Mouse (Mus musculus): ENCODE measurements at regions not wholly inside any gene's neighbourhood (a gene's known extent, or its start where the extent isn't known, plus 50 kb on each side); places are given as distances from the start of the nearest gene placed in this dataset.

DNA sequence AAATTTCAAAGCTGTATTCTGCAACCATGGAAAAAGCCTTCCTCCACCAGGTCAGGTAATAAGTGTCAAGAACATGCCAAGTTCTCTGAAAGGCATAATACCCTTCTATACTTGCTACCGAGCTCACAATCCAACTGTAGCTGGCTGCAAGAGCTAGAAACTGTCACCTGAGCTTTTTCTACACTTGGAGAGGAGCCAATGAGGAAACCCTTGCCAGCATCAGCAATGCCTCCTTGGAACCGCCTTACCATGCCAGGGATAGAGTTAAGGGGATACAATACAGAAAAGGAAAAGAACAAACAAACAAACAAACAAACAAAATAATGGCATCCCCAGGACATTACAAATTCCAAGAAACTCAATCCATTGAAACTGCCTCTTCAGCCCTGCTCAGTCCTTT lies 62.5 kb upstream of the Ccn2 start:
- H3K27me3 ChIP-seq (ENCODE audit: control insufficient read depth, insufficient read depth, low read length, poor library complexity, severe bottlenecking): no peaks in the 10 kb centered on the region
- H3K9ac ChIP-seq (ENCODE audit: low read depth, poor library complexity, severe bottlenecking): no peak overlapping the region
- H3K36me3 ChIP-seq (ENCODE audit: control insufficient read depth, insufficient read depth, low read length, poor library complexity, severe bottlenecking): no peaks in the 10 kb centered on the region
- H3K4me3 ChIP-seq (ENCODE audit: low read depth, low read length): no peak overlapping the region
- TF ChIP-seq CTCF (IDR thresholded peaks at IDR 0.05; ENCODE audit: low read depth, low read length): no peak
- no peak for TF ChIP-seq EP300 (IDR thresholded peaks at IDR 0.05; ENCODE audit: insufficient read depth, low read depth, low read length)
- H3K9me3 ChIP-seq (replicated peaks; ENCODE audit: control insufficient read depth, insufficient read depth, low read length, poor library complexity, severe bottlenecking): no peaks in the 10 kb centered on the region
- H3K27ac ChIP-seq (ENCODE audit: insufficient read depth, low read length): no peak overlapping the region
- H3K4me1 ChIP-seq (ENCODE audit: control insufficient read depth, insufficient read depth, low read length): no peaks in the 10 kb centered on the region

GRCm38 (mm10) chr10:24534901-24535300 lies 60.3 kb upstream of the Ccn2 start:
- Histone ChIP-seq H3K4me3 (ENCODE audit: low read depth, low read length) (peak overlapping the region; percentile 32), H3K27me3 (ENCODE audit: control insufficient read depth, insufficient read depth, low read length, poor library complexity, severe bottlenecking) (no peaks in the 10 kb centered on the region), H3K36me3 (ENCODE audit: control insufficient read depth, insufficient read depth, low read length, poor library complexity, severe bottlenecking) (no peaks in the 10 kb centered on the region), H3K9me3 (replicated peaks; ENCODE audit: control insufficient read depth, insufficient read depth, low read length, poor library complexity, severe bottlenecking) (no peaks in the 10 kb centered on the region), H3K27ac (ENCODE audit: insufficient read depth, low read length) (no peak overlapping the region), H3K4me1 (ENCODE audit: control insufficient read depth, insufficient read depth, low read length) (no peaks in the 10 kb centered on the region), H3K9ac (ENCODE audit: low read depth, poor library complexity, severe bottlenecking) (peak overlapping the region; percentile 48)
- no peak for TF ChIP-seq POLR2A (IDR thresholded peaks at IDR 0.05; ENCODE audit: insufficient read depth, low read length)
- TF ChIP-seq CTCF (IDR thresholded peaks at IDR 0.05; ENCODE audit: low read depth, low read length): no peak
- TF ChIP-seq EP300 (IDR thresholded peaks at IDR 0.05; ENCODE audit: insufficient read depth, low read depth, low read length): no peak

DNA sequence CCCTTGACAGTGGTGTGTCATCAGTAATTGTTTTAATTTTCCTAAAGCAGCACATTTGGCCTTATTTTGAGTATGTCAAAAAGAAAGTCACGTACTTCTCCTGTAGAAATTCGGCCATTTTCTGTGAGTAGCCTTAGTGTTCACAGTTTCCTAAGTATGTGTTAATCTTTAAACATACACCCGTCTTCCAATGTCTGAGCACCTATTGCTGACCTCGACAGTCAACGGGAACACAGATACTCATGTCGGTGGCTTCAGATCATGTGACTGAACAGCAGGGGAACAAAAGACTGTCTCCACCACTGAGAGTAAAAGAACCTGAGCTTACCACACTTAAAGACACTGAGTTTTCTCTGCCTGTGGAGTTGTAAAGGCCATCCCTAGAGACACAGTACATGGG lies 59.8 kb upstream of the Ccn2 start:
- H3K4me1 ChIP-seq (ENCODE audit: control insufficient read depth, insufficient read depth, low read length): no peaks in the 10 kb centered on the region
- H3K27ac ChIP-seq (ENCODE audit: insufficient read depth, low read length): no peak overlapping the region
- H3K27me3 ChIP-seq (ENCODE audit: control insufficient read depth, insufficient read depth, low read length, poor library complexity, severe bottlenecking): no peaks in the 10 kb centered on the region
- peak overlapping the region; percentile 16; the same call in 1 of the 2 replicates for H3K4me3 ChIP-seq (ENCODE audit: low read depth, low read length)
- H3K9me3 ChIP-seq (replicated peaks; ENCODE audit: control insufficient read depth, insufficient read depth, low read length, poor library complexity, severe bottlenecking): no peaks in the 10 kb centered on the region
- no peaks in the 10 kb centered on the region for H3K36me3 ChIP-seq (ENCODE audit: control insufficient read depth, insufficient read depth, low read length, poor library complexity, severe bottlenecking)
- TF ChIP-seq CTCF (IDR thresholded peaks at IDR 0.05; ENCODE audit: low read depth, low read length) (no peak), EP300 (IDR thresholded peaks at IDR 0.05; ENCODE audit: insufficient read depth, low read depth, low read length) (no peak), POLR2A (IDR thresholded peaks at IDR 0.05; ENCODE audit: insufficient read depth, low read length) (no peak)
- H3K9ac ChIP-seq (ENCODE audit: low read depth, poor library complexity, severe bottlenecking): peak overlapping the region; percentile 48

DNA sequence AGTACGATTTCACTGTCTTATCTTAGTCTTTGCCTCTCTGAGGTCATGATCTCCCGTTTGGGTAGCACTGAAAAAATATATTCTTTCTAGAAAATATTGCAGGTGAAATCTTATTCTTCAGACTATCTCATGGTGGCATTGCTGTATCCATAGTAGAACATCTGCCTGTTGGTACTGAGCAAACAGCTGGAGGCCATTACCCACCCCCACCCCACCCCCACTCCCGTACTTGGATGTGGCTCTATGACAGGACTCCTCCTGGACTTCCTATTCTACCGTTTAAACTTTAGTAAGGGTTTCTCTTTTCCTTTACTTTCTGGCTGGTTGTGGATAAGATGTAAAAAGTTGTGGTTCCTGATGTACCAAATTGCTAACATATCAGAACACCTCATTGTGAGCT lies 53.3 kb upstream of the Ccn2 start:
- H3K27ac ChIP-seq (ENCODE audit: insufficient read depth, low read length): no peak overlapping the region
- H3K9me3 ChIP-seq (replicated peaks; ENCODE audit: control insufficient read depth, insufficient read depth, low read length, poor library complexity, severe bottlenecking): no peaks in the 10 kb centered on the region

More for the DNA sequence above, 53.3 kb upstream of the Ccn2 start:
- Histone ChIP-seq H3K36me3 (ENCODE audit: control insufficient read depth, insufficient read depth, low read length, poor library complexity, severe bottlenecking) (no peaks in the 10 kb centered on the region), H3K4me3 (ENCODE audit: low read depth, low read length) (no peak overlapping the region), H3K4me1 (ENCODE audit: control insufficient read depth, insufficient read depth, low read length) (no peaks in the 10 kb centered on the region), H3K27me3 (ENCODE audit: control insufficient read depth, insufficient read depth, low read length, poor library complexity, severe bottlenecking) (no peaks in the 10 kb centered on the region), H3K9ac (ENCODE audit: low read depth, poor library complexity, severe bottlenecking) (no peak overlapping the region)
- TF ChIP-seq CTCF (IDR thresholded peaks at IDR 0.05; ENCODE audit: low read depth, low read length) (no peak), POLR2A (IDR thresholded peaks at IDR 0.05; ENCODE audit: insufficient read depth, low read length) (no peak), EP300 (IDR thresholded peaks at IDR 0.05; ENCODE audit: insufficient read depth, low read depth, low read length) (no peak)
